Mouse (Mus musculus) left cerebral cortex, adult 6 months (tissue): ENCODE results near the gene Cc2d1b. TPM values are rescaled to one million over a fixed set of nuclear protein-coding genes. Genes with fewer than 3 reads are reported as not detected.

Experiments
- long read RNA-seq, 2 experiments: library from polyadenylated mRNA; unstranded; transcript quantifications; one replicate each; pipeline ENCODE4 v2.0.0; 2019 to 2020
- polyA plus RNA-seq: library from polyadenylated mRNA; unstranded; fragments of <200 nt; fragmentation: Nextera tagmentation; gene quantifications from 2 replicates; pipeline ENCODE4 v1.2.3, GENCODE M21; 2021

The Cc2d1b gene
- polyA plus RNA-seq: 7.3 and 7.8 TPM in 2 replicates
- long read RNA-seq, experiment 1, transcript Cc2d1b-201 (25 exons, 3,303 nt): major isoform, 27 of 55 reads
- long read RNA-seq, experiment 1, partial matches to known transcripts: 10 of 55 reads
- long read RNA-seq, experiment 1, other reads (novel, unspliced or antisense): 18 of 55 reads
- long read RNA-seq, experiment 2, partial matches to known transcripts: 10 of 17 reads
- long read RNA-seq, experiment 2, other reads (novel, unspliced or antisense): 3 of 17 reads

DNA sequence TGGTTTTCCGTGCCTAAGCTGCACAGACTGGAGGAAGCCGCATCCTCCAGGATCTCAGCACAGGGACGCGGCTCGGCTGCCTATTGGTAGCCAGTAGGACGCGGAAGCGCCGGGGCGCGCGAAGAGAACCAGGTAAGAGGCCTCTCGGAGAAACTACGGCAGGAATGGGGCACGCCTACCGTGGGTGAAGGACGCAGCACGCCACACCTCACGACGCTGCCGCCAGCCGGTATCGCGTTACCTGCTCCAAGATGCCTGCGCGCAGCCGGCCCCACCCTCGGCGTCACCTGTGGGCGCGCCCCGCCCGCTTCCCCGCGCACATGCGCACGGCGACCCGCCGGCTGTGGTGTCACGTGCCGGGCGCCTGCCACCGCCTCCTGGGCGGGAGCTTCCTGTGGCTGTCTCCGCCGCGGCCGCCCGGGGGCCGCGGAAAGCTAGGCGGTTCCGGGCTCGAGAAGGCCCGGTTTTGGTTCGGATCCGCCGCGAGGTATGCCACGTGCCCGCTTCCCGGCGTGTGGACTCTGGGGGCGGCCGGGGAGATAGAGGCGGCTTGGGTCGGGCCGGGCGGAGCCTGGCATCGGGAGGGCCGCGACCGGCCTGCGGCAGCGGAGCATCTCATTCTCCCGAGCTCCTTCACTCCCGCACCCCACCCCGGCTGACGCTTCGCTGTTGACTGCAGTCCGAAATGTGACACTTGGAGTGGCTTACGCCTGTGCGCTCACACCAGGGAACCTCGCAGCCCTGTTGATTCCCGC lies at the start of gene Cc2d1b:
Gene Cc2d1b, plus strand, starts transcription at position 354 of the 755 bp plus-strand sequence.

DNA sequence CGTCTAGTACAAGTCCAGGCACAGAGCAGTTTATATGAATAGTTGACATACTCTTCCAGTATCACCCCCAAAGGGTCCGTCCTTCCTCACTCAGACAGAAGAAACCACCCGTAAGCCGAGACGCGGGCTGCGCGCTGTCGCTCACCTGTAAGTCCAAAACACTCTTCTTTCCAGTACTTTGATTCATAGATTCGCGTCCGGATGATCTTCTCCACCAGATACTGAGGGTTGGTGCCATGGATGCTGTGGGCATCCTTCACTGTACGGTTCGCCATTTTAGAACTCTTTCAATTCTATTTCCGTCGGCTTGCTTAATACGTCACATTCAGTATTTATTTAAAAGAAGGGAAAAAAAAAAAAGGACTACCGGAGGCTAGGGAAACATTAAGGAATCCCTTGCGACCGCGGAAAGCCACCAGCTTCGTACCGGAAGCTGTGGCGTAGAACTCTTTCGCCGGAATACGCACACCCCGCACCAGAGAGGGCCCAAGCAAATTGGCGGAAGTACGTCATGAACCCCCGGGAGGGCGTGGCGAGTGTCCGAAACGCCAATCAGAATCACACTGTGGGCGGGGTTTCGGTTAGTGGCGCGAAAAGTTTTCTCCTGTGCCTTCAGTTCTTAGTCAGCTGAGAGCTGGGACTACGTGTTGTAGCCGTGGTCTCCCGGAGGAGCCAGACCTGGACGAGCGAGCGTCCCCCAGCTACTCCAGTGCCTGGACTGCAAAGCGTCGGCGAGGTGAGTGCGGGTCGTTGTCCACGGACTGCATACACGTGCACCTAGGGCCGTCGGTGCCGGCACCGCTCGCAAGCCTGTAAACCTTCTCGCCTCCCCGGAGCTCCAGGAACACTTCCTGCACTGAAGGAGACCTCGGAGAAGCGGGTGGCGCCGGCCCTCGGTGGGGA lies 40.6 kb upstream of the Cc2d1b start, which contains the start of the genes Prpf38a and Orc1:
Gene Prpf38a, minus strand, starts transcription at position 497 of the 903 bp plus-strand sequence.
Gene Orc1, plus strand, starts transcription at position 584 of the 903 bp plus-strand sequence.

Other genes with a start within 250 kb of the Cc2d1b start
- not detected in 2 replicates for gene Shisal2a, start 236.6 kb upstream of the Cc2d1b start, polyA plus RNA-seq
- 13.9 and 14.7 TPM in 2 replicates for gene Gpx7, start 213.0 kb upstream of the Cc2d1b start, polyA plus RNA-seq
- gene Tut4, start 160.5 kb upstream of the Cc2d1b start, polyA plus RNA-seq: 4.7 and 6.3 TPM in 2 replicates
- gene Prpf38a, start 40.6 kb upstream of the Cc2d1b start, polyA plus RNA-seq: 23.2 and 26.6 TPM in 2 replicates
- gene Orc1, start 40.5 kb upstream of the Cc2d1b start, polyA plus RNA-seq: 0.08 TPM in 1 of 2 replicates, not detected in the other
- gene 3110021N24Rik, start 99.7 kb downstream of the Cc2d1b start, polyA plus RNA-seq: 0.87 and 2.4 TPM in 2 replicates
- gene Zfyve9, start 160.9 kb downstream of the Cc2d1b start, polyA plus RNA-seq: 9.5 and 11.1 TPM in 2 replicates
- gene Btf3l4, start 213.7 kb downstream of the Cc2d1b start, polyA plus RNA-seq: 89.9 and 111 TPM in 2 replicates
- gene Txndc12, start 214.7 kb downstream of the Cc2d1b start, polyA plus RNA-seq: 34.2 and 40.3 TPM in 2 replicates
- 21.6 and 21.8 TPM in 2 replicates for gene Kti12, start 227.8 kb downstream of the Cc2d1b start, polyA plus RNA-seq
- gene A730015C16Rik, start 228.7 kb downstream of the Cc2d1b start, polyA plus RNA-seq: 0.25 TPM in 1 of 2 replicates, not detected in the other